Mouse (Mus musculus) intestine, embryonic 16.5 days (tissue): Measurements from ENCODE around the gene Gm11077. TPM values are rescaled to one million over a fixed set of nuclear protein-coding genes. Genes with fewer than 3 reads are reported as not detected.

Experiments used
- ATAC-seq: fragments of 200-750 bp; cut with Nextera tagmentation; 2 replicates; pipeline ENCODE4 v1.8.0; 2017; ENCODE audit warnings: moderate TSS enrichment, moderate library complexity
- H3K27ac ChIP-seq: fragments of 300-500 bp; sonication (generic); 2 replicates; pipeline ENCODE4 v1.5.1; 2014; ENCODE audit warnings: mild to moderate bottlenecking, low read length
- H3K27me3 ChIP-seq: fragments of 300-500 bp; sonication (generic); replicated peaks from 2 replicates; pipeline ENCODE4 v1.6.1; 2014; ENCODE audit warnings: low read length, control low read depth, mixed read lengths; ENCODE audit not compliant: control insufficient read depth, insufficient read depth
- H3K36me3 ChIP-seq: fragments of 300-500 bp; sonication (generic); 2 replicates; pipeline ENCODE4 v1.6.1; 2014; ENCODE audit warnings: low read length, control low read depth; ENCODE audit not compliant: control insufficient read depth, insufficient read depth
- H3K4me1 ChIP-seq: fragments of 300-500 bp; sonication (generic); 2 replicates; pipeline ENCODE4 v1.6.1; 2014; ENCODE audit warnings: low read length, control low read depth, mixed read lengths; ENCODE audit not compliant: control insufficient read depth, insufficient read depth
- H3K4me2 ChIP-seq: fragments of 300-500 bp; sonication (generic); 2 replicates; pipeline ENCODE4 v1.6.1; 2014; ENCODE audit warnings: low read depth, low read length, control low read depth
- H3K4me3 ChIP-seq: fragments of 300-500 bp; sonication (generic); 2 replicates; pipeline ENCODE4 v1.5.1; 2014; ENCODE audit warnings: mild to moderate bottlenecking, low read length
- H3K9ac ChIP-seq: fragments of 300-500 bp; sonication (generic); 2 replicates; pipeline ENCODE4 v1.6.1; 2014; ENCODE audit warnings: low read depth, low read length
- H3K9me3 ChIP-seq: fragments of 300-500 bp; sonication (generic); 2 replicates; pipeline ENCODE4 v1.6.1; 2016; ENCODE audit warnings: low read length, control low read depth; ENCODE audit not compliant: control insufficient read depth
- WGBS: fragments of 180-500 bp; shearing (Covaris S2); extraction: QIAGEN DNeasy Blood & Tissue Kit; methylation state at CpG from one replicate; pipeline ENCODE4 v1.1.7; 2014; 5-methylcytosine and 5-hydroxymethylcytosine counted together
- polyA plus RNA-seq: library from polyadenylated mRNA; unstranded; fragments of >200 nt; fragmentation: Nextera tagmentation; extraction: Ambion mirVana; gene quantifications from 2 replicates; pipeline ENCODE4 v1.2.1, GENCODE M21; 2015

The Gm11077 gene
- polyA plus RNA-seq, 1 experiment from 2014 or later, result not detected

- H3K36me3 ChIP-seq, result no peaks in the 10 kb centered on the region
- no peaks in the 10 kb centered on the region for H3K27me3 ChIP-seq
- no peaks in the 10 kb centered on the region for H3K9me3 ChIP-seq
- H3K4me2 ChIP-seq, result no peak overlapping the region
- 69% methylated on average over 1 of the region's 1 CpGs for WGBS
- no peak overlapping the region for H3K27ac ChIP-seq
- H3K4me1 ChIP-seq, result no peaks in the 10 kb centered on the region; the same call in 1 of the 2 replicates
- no peak for ATAC-seq
- no peak overlapping the region for H3K9ac ChIP-seq
- H3K4me3 ChIP-seq, result no peak overlapping the region
Measured at GRCm38 (mm10) chr6:140731402-140731730, 2.3 kb downstream of the Gm11077 start.

DNA sequence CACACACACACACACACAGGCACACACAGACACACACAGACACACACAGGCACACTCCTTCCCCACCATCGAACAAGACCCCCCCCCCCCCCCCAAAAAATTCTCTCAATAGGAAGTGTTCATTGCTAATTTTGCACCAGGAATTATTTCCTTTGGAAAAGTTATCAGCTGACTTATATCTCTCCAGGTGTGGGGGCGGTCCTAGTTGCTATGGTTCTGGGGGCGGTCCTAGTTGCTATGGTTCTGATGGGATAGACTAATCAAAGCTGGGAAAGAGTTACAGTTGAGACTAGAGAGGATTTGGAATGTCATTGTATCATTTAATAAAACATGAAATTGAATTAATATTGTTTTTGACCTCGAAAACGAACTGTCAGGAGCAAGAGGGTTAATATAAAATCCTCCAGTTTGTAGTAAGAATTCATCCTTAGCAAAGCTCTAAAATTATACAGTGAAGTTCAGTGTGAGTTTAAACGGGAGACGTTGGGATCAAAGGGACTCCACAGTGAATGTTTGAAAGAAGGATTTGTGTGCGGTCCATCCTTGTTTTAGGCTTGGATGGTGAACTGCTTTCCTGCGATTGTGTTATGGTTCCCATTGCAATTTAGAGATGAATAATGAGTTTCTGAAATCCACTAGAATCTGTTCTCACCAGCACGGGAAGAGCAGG lies 4.0 kb downstream of the Gm11077 start:
- Histone ChIP-seq H3K36me3 (no peaks in the 10 kb centered on the region), H3K27me3 (no peaks in the 10 kb centered on the region), H3K9ac (peak overlapping the region; percentile 53; the same call in 1 of the 2 replicates), H3K4me3 (peak overlapping the region; percentile 37), H3K4me1 (no peaks in the 10 kb centered on the region; the same call in 1 of the 2 replicates), H3K27ac (no peak overlapping the region), H3K4me2 (peak overlapping the region; percentile 56), H3K9me3 (no peaks in the 10 kb centered on the region)
- ATAC-seq, result peak; percentile 50; the same call in 1 of the 2 replicates
- WGBS, result 28% methylated on average over 10 of the region's 10 CpGs

- Histone ChIP-seq H3K9ac (peak overlapping the region; percentile 53), H3K4me3 (peak overlapping the region; percentile 37), H3K27me3 (no peaks in the 10 kb centered on the region), H3K27ac (no peak overlapping the region), H3K4me2 (peak overlapping the region; percentile 56), H3K36me3 (no peaks in the 10 kb centered on the region), H3K9me3 (no peaks in the 10 kb centered on the region), H3K4me1 (no peaks in the 10 kb centered on the region; the same call in 1 of the 2 replicates)
- WGBS, result 6% methylated on average over 15 of the region's 15 CpGs
- ATAC-seq, result peak; percentile 62; the same call in 1 of the 2 replicates
Measured at GRCm38 (mm10) chr6:140733641-140733986, 4.5 kb downstream of the Gm11077 start.

DNA sequence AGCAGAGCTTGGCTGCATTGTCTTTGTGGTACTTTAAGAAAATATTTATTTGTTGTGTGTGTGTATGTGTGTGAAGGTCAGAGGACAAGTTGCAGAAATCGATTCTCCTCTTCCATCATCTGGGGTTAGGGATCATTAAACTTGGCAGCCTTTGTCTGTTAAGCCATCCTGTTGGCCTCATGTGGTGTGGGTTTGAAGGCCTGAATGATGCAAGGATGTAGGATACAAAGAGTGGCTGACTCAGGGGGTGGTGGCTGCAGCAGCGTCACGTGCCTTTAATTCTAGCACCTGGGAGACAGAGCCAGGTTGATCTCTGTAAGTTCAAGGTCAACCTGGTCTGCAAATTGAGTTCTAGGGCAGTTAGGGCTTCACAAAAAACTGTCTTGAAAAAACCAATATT lies 16.5 kb downstream of the Gm11077 start:
- WGBS, result 75% methylated on average over 3 of the region's 3 CpGs
- H3K36me3 ChIP-seq, result no peaks in the 10 kb centered on the region
- no peak for ATAC-seq
- H3K4me3 ChIP-seq, result no peak overlapping the region
- H3K27ac ChIP-seq, result no peak overlapping the region
- H3K9ac ChIP-seq, result no peak overlapping the region
- no peaks in the 10 kb centered on the region for H3K27me3 ChIP-seq
- peaks cover 4% of the 10 kb centered on the region; the same call in 1 of the 2 replicates for H3K9me3 ChIP-seq
- H3K4me2 ChIP-seq, result no peak overlapping the region
- no peaks in the 10 kb centered on the region for H3K4me1 ChIP-seq

GRCm38 (mm10) chr6:140747591-140747990 lies 18.5 kb downstream of the Gm11077 start:
- Histone ChIP-seq H3K4me2 (no peak overlapping the region), H3K4me1 (no peaks in the 10 kb centered on the region), H3K27me3 (no peaks in the 10 kb centered on the region), H3K4me3 (no peak overlapping the region), H3K36me3 (no peaks in the 10 kb centered on the region), H3K9me3 (peaks cover 4% of the 10 kb centered on the region; the same call in 1 of the 2 replicates), H3K9ac (no peak overlapping the region), H3K27ac (no peak overlapping the region)
- WGBS, result 67% methylated on average over 2 of the region's 2 CpGs
- ATAC-seq, result no peak

DNA sequence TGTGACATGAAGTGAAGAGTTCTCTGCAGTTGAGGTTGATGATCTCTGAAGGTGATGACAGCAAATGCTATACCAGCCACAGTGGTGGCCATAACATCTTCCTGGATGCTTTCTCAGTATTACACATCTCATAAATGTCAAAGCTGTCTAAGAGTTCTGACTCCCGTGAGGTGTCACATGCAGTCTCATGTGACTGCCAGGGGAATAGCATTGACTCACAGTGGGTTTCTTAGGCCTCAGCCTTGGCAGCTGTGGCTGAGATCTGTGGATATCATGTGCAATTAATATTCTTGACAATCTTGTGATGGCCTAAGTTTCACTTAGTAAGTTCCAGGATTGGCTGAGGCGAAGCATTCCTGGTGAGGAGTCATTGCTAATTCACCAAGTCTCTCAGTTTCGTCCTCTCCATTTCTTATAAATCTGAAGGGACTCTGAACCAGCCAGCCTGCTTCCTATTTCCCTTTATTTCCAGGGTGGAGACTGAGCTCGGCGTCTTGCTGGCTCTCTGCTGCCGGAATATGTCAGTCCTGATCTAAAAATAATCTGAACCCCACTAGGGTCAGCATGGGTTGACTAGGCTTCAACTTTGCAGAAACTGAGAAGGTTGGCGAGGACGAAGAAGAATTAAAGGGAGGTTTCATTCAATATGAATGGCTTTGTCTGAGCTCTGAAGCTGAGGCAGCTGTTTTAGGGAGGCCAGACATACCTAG lies 21.4 kb downstream of the Gm11077 start:
- no peaks in the 10 kb centered on the region for H3K27me3 ChIP-seq
- 86% methylated on average over 8 of the region's 8 CpGs for WGBS

GRCm38 (mm10) chr6:140766365-140766764 lies 37.3 kb downstream of the Gm11077 start:
- Histone ChIP-seq H3K27ac (no peak overlapping the region), H3K27me3 (no peaks in the 10 kb centered on the region), H3K36me3 (no peaks in the 10 kb centered on the region), H3K9me3 (no peaks in the 10 kb centered on the region), H3K4me3 (no peak overlapping the region), H3K4me2 (no peak overlapping the region), H3K9ac (no peak overlapping the region), H3K4me1 (no peaks in the 10 kb centered on the region)
- WGBS, result 39% methylated on average over 9 of the region's 9 CpGs
- no peak for ATAC-seq

More for the DNA sequence above, 21.4 kb downstream of the Gm11077 start:
- peaks cover 4% of the 10 kb centered on the region; the same call in 1 of the 2 replicates for H3K9me3 ChIP-seq
- no peak overlapping the region for H3K4me3 ChIP-seq
- no peak for ATAC-seq
- H3K4me2 ChIP-seq, result no peak overlapping the region
- no peak overlapping the region for H3K27ac ChIP-seq
- H3K9ac ChIP-seq, result no peak overlapping the region
- H3K36me3 ChIP-seq, result no peaks in the 10 kb centered on the region
- H3K4me1 ChIP-seq, result no peaks in the 10 kb centered on the region

DNA sequence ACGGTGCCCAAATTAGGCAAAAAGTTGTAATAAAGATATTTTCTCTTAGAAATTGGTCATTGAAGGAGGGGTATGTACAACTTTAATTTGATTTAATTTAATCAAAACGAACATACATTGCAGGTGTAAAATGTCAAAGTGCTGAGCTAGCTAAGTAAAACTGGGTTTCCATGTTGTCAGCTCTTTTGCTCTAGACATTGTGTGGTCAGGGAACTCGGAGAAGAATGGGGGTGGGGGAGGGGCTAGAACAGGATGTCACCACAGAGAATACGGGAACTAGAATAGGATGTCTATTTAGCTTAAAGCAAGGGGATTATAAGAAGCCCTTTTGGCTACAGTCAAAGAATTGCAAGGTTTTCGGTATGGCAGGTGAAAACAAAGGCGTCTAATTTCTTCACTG lies 38.2 kb downstream of the Gm11077 start:
- ATAC-seq, result no peak
- Histone ChIP-seq H3K9ac (no peak overlapping the region), H3K27ac (no peak overlapping the region), H3K36me3 (no peaks in the 10 kb centered on the region), H3K9me3 (no peaks in the 10 kb centered on the region), H3K4me3 (no peak overlapping the region), H3K27me3 (no peaks in the 10 kb centered on the region), H3K4me2 (no peak overlapping the region), H3K4me1 (no peaks in the 10 kb centered on the region)
- 72% methylated on average over 6 of the region's 6 CpGs for WGBS

DNA sequence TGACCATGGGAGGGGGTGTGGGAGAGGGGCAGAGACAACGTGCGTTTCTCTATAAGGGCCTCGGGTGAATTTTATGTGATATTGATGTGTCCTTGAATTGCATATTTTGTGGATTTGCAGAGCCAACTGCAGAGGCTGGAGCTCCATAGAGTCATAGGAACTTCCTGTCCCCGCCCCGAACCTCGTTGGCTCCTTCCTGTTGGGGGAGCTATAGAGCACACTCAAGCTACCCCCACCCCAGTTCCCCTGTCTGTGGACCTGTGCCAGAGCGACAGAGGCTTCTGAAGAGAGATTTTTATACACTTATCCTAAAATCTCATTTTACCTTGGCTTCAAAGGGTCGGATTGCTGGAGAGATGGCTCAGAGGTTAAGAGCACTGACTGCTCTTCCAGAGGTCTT lies 39.1 kb downstream of the Gm11077 start:
- Histone ChIP-seq H3K4me1 (no peaks in the 10 kb centered on the region), H3K4me3 (no peak overlapping the region), H3K9ac (no peak overlapping the region), H3K27ac (no peak overlapping the region), H3K4me2 (no peak overlapping the region), H3K36me3 (no peaks in the 10 kb centered on the region), H3K27me3 (no peaks in the 10 kb centered on the region), H3K9me3 (no peaks in the 10 kb centered on the region)
- WGBS, result 67% methylated on average over 8 of the region's 8 CpGs
- no peak for ATAC-seq
